Mouse (Mus musculus) CH12.LX (cell line): Measurements from ENCODE around the gene Cdkl5. TPM values are rescaled to one million over a fixed set of nuclear protein-coding genes. Genes with fewer than 3 reads are reported as not detected.

Experiments used
- DNase-seq: peaks from one replicate; pipeline ENCODE4 v3.0.0-alpha.2; 2013; ENCODE audit errors: extremely low read depth
- H3K27ac ChIP-seq: 2 replicates; pipeline ENCODE4 v1.5.1; 2012; ENCODE audit warnings: low read depth, mild to moderate bottlenecking, control low read depth, moderate library complexity; ENCODE audit not compliant: insufficient read depth
- H3K27me3 ChIP-seq: replicated peaks from 2 replicates; pipeline ENCODE3; 2012; ENCODE audit warnings: inconsistent platforms
- H3K36me3 ChIP-seq, 2 experiments: replicated peaks in 1 of 2; 2 replicates each; pipeline versions ENCODE3 to v1.6.1; 2012; ENCODE audit warnings: inconsistent platforms in 1 of 2, low read length in 1 of 2, mild to moderate bottlenecking in 1 of 2, mixed read lengths in 1 of 2, moderate library complexity in 1 of 2; ENCODE audit not compliant: control insufficient read depth in 1 of 2, insufficient read depth in 1 of 2
- H3K4me1 ChIP-seq, 2 experiments: 2 replicates each; pipeline ENCODE4 v1.6.1; 2012; ENCODE audit warnings: inconsistent platforms in 1 of 2, moderate library complexity in 1 of 2; ENCODE audit not compliant: insufficient read depth in 2 of 2, control insufficient read depth in 1 of 2
- H3K4me2 ChIP-seq: 2 replicates; pipeline ENCODE4 v1.6.1; 2012; ENCODE audit warnings: low read depth, mild to moderate bottlenecking, control low read depth; ENCODE audit not compliant: poor library complexity, insufficient read depth, severe bottlenecking
- H3K4me3 ChIP-seq, 3 experiments: fragments of 150-350 bp in 1 of 3; sonication (generic) in 1 of 3; replicated peaks in 1 of 3; 2 replicates each; pipeline versions ENCODE3 to v1.5.1; 2011 to 2012; ENCODE audit warnings: low read depth in 2 of 3, low read length in 2 of 3, mild to moderate bottlenecking in 2 of 3, moderate library complexity in 2 of 3, control low read depth in 1 of 3, improper control_type of control experiment in 1 of 3, inconsistent platforms in 1 of 3, mixed read lengths in 1 of 3; ENCODE audit not compliant: poor library complexity in 1 of 3
- H3K79me2 ChIP-seq: replicated peaks from 2 replicates; pipeline ENCODE4 v1.6.1; 2012; ENCODE audit warnings: mild to moderate bottlenecking, moderate library complexity; ENCODE audit not compliant: control insufficient read depth, poor library complexity, insufficient read depth, severe bottlenecking; ENCODE audit errors: extremely low read depth
- H3K9ac ChIP-seq: 2 replicates; pipeline ENCODE4 v1.6.1; 2012; ENCODE audit warnings: low read depth, mild to moderate bottlenecking, control low read depth, moderate library complexity; ENCODE audit not compliant: insufficient read depth
- H3K9me3 ChIP-seq: replicated peaks from 2 replicates; pipeline ENCODE3; 2012; ENCODE audit warnings: low read length, inconsistent platforms, mixed read lengths
- BHLHE40 ChIP-seq: IDR thresholded peaks from 2 replicates; pipeline ENCODE4 v1.6.1; 2011; ENCODE audit warnings: mild to moderate bottlenecking, low read depth, low read length, improper control_type of control experiment
- CHD1 ChIP-seq: IDR thresholded peaks from 2 replicates; pipeline ENCODE4 v1.6.1; 2012; ENCODE audit warnings: low read depth, low read length, improper control_type of control experiment, inconsistent platforms
- CHD2 ChIP-seq: IDR thresholded peaks from 2 replicates; pipeline ENCODE4 v1.6.1; 2011; ENCODE audit warnings: low read length, improper control_type of control experiment
- CTCF ChIP-seq, 2 experiments: IDR thresholded peaks in 1 of 2; conservative IDR thresholded peaks in 1 of 2; 2 replicates each; pipeline ENCODE4 v1.5.1; 2011 to 2012; ENCODE audit warnings: low read depth in 2 of 2, low read length in 2 of 2, improper control_type of control experiment in 1 of 2, inconsistent platforms in 1 of 2, mild to moderate bottlenecking in 1 of 2, moderate library complexity in 1 of 2
- E2F4 ChIP-seq: IDR thresholded peaks from 2 replicates; pipeline ENCODE4 v1.6.1; 2011; ENCODE audit warnings: low read depth, low read length, improper control_type of control experiment; ENCODE audit not compliant: insufficient replicate concordance
- EP300 ChIP-seq: IDR thresholded peaks from 2 replicates; pipeline ENCODE4 v1.6.1; 2011; ENCODE audit warnings: low read length, improper control_type of control experiment
- HCFC1 ChIP-seq: IDR thresholded peaks from 2 replicates; pipeline ENCODE4 v1.6.1; 2012; ENCODE audit warnings: low read depth, mild to moderate bottlenecking, inconsistent platforms, low read length, improper control_type of control experiment
- IRF4 ChIP-seq: IDR thresholded peaks from 2 replicates; pipeline ENCODE4 v1.6.1; 2014; ENCODE audit warnings: low read depth, mild to moderate bottlenecking, inconsistent platforms, low read length, improper control_type of control experiment
- JUND ChIP-seq: conservative IDR thresholded peaks from 2 replicates; pipeline ENCODE4 v1.6.1; 2011; ENCODE audit warnings: low read depth, low read length, improper control_type of control experiment
- KAT2A ChIP-seq: IDR thresholded peaks from 2 replicates; pipeline ENCODE4 v1.6.1; 2012; ENCODE audit warnings: low read length, improper control_type of control experiment, inconsistent platforms; ENCODE audit not compliant: insufficient replicate concordance
- MAX ChIP-seq: IDR thresholded peaks from 2 replicates; pipeline ENCODE4 v1.6.1; 2011; ENCODE audit warnings: low read length, improper control_type of control experiment
- MAZ ChIP-seq: IDR thresholded peaks from 2 replicates; pipeline ENCODE4 v1.6.1; 2012; ENCODE audit warnings: low read depth, mild to moderate bottlenecking, inconsistent platforms, low read length, improper control_type of control experiment, moderate library complexity
- MXI1 ChIP-seq: IDR thresholded peaks from 2 replicates; pipeline ENCODE4 v1.6.1; 2011; ENCODE audit warnings: mild to moderate bottlenecking, low read depth, low read length, improper control_type of control experiment
- NRF1 ChIP-seq: IDR thresholded peaks from 2 replicates; pipeline ENCODE4 v1.6.1; 2014; ENCODE audit warnings: low read depth, mild to moderate bottlenecking, inconsistent platforms, low read length, improper control_type of control experiment, moderate library complexity
- PAX5 ChIP-seq: IDR thresholded peaks from 2 replicates; pipeline ENCODE4 v1.6.1; 2012; ENCODE audit warnings: low read length, inconsistent platforms, mixed read lengths
- POLR2A ChIP-seq: IDR thresholded peaks from 2 replicates; pipeline ENCODE4 v1.6.1; 2011; ENCODE audit warnings: low read depth, mild to moderate bottlenecking, improper control_type of control experiment, low read length
- POLR2AphosphoS2 ChIP-seq: IDR thresholded peaks from 2 replicates; pipeline ENCODE4 v1.6.1; 2011; ENCODE audit warnings: low read depth, low read length, improper control_type of control experiment
- RAD21 ChIP-seq: IDR thresholded peaks from 2 replicates; pipeline ENCODE4 v1.6.1; 2011; ENCODE audit warnings: low read depth, mild to moderate bottlenecking, low read length, improper control_type of control experiment, moderate library complexity
- SIN3A ChIP-seq: IDR thresholded peaks from 2 replicates; pipeline ENCODE4 v1.6.1; 2012; ENCODE audit warnings: low read length, improper control_type of control experiment, inconsistent platforms
- USF1 ChIP-seq: IDR thresholded peaks from 2 replicates; pipeline ENCODE4 v1.6.1; 2014; ENCODE audit warnings: low read depth, mild to moderate bottlenecking, inconsistent platforms, low read length, improper control_type of control experiment
- USF2 ChIP-seq: conservative IDR thresholded peaks from 2 replicates; pipeline ENCODE4 v1.6.1; 2011; ENCODE audit warnings: low read depth, low read length, improper control_type of control experiment
- ZC3H11A ChIP-seq: IDR thresholded peaks from 2 replicates; pipeline ENCODE4 v1.6.1; 2012; ENCODE audit warnings: low read depth, mild to moderate bottlenecking, inconsistent platforms, low read length, improper control_type of control experiment
- ZKSCAN1 ChIP-seq: IDR thresholded peaks from 2 replicates; pipeline ENCODE4 v1.6.1; 2012; ENCODE audit warnings: low read depth, inconsistent platforms, low read length, improper control_type of control experiment, borderline replicate concordance
- dilution Hi-C: fragments of 300-500 bp; cut with MboI; formaldehyde crosslinking; loops from 2 replicates; pipeline ENCODE4 v1.14.3; 2020; ENCODE audit warnings: low sequenced_read_pairs; ENCODE audit not compliant: extremely low pct_unique_long_range_greater_than_20kb, extremely low pct_ligation_motif_present
- in situ Hi-C: fragments of 300-500 bp; cut with MboI; formaldehyde crosslinking; loops from 3 replicates; pipeline ENCODE4 v1.14.3; 2019; ENCODE audit warnings: low sequenced_read_pairs, low pct_ligation_motif_present, low pct_unique_long_range_greater_than_20kb, mixed read lengths
- polyA plus RNA-seq: library from polyadenylated mRNA; unstranded; fragments of >175 nt; gene quantifications from 2 replicates; pipeline ENCODE4 v1.2.1, GENCODE M21; 2012; ENCODE audit warnings: low read depth; ENCODE audit not compliant: insufficient read length
- total RNA-seq, 2 experiments: library from RNA; depleted of rRNA; stranded (reverse); fragments of 300-350 nt in 1 of 2; fragments of >200 nt in 1 of 2; gene quantifications; 2 replicates each; pipeline ENCODE4 v1.2.3; 2012 to 2014

The Cdkl5 gene
- total and polyA plus RNA-seq, 3 experiments: 0.25 to 0.63 (median 0.30) TPM

- Histone ChIP-seq H3K27ac (no peak overlapping the region), H3K4me1 (no peaks in the 10 kb centered on the region), H3K9me3 (no peaks in the 10 kb centered on the region), H3K4me2 (no peak overlapping the region), H3K27me3 (no peaks in the 10 kb centered on the region), H3K79me2 (no peaks in the 10 kb centered on the region), H3K36me3 (no peaks in the 10 kb centered on the region), H3K9ac (no peak overlapping the region), H3K4me3 (no peak overlapping the region)
- dilution Hi-C loops (no loop called here), in situ Hi-C loops (loop anchor here (25.0 kb wide), 1 partner anchor 107 kb away; no protein-coding TSS in a partner anchor)
- peak in 1 of 2 experiments; percentile 33; a peak in 2 of 4 replicates for TF ChIP-seq CTCF (conservative IDR thresholded peaks at IDR 0.05 in 1 of 2, IDR thresholded peaks at IDR 0.05 in 1 of 2; ENCODE audit: low read depth in 2 of 2, low read length in 2 of 2)
- TF ChIP-seq CHD1: no peak
- TF ChIP-seq IRF4: no peak
- no peak for TF ChIP-seq USF2
- peak; percentile 18 for TF ChIP-seq RAD21
- DNase-seq: peak; percentile 6
Measured at GRCm38 (mm10) chrX:160930656-160931055, 63.8 kb downstream of the Cdkl5 start.

- Histone ChIP-seq H3K79me2 (no peaks in the 10 kb centered on the region), H3K36me3 (no peaks in the 10 kb centered on the region), H3K4me3 (no peak overlapping the region), H3K4me2 (no peak overlapping the region), H3K27me3 (no peaks in the 10 kb centered on the region), H3K9me3 (no peaks in the 10 kb centered on the region), H3K27ac (no peak overlapping the region), H3K4me1 (no peaks in the 10 kb centered on the region), H3K9ac (no peak overlapping the region)
- dilution Hi-C loops (no loop called here), in situ Hi-C loops (loop anchor here (25.0 kb wide), 1 partner anchor 108 kb away; no protein-coding TSS in a partner anchor)
- TF ChIP-seq ZKSCAN1: no peak
- no peak for TF ChIP-seq ZC3H11A
- no peak for TF ChIP-seq SIN3A
- no peak for TF ChIP-seq HCFC1
- TF ChIP-seq POLR2A: no peak
- no peak for TF ChIP-seq E2F4
- no peak for TF ChIP-seq MXI1
- TF ChIP-seq NRF1: no peak
- TF ChIP-seq MAZ: no peak
- TF ChIP-seq EP300: no peak
- TF ChIP-seq MAX: no peak
- TF ChIP-seq CHD2: no peak
- TF ChIP-seq JUND: no peak
- TF ChIP-seq PAX5: no peak
- no peak for TF ChIP-seq POLR2AphosphoS2
- no peak for TF ChIP-seq KAT2A
- no peak for TF ChIP-seq BHLHE40
- TF ChIP-seq USF1: no peak
- no peak for TF ChIP-seq USF2
- no peak for DNase-seq
Measured at GRCm38 (mm10) chrX:160928870-160929269, 65.6 kb downstream of the Cdkl5 start.
